Comparison of ENCODE assay signal across 24 mouse cellular contexts in genomic region chr9:15112008-15112407, GRCm38 (mm10). TPM values are rescaled to one million over a fixed set of nuclear protein-coding genes. Genes with fewer than 3 reads are reported as not detected.
DNase-seq lines count a peak whose midpoint lies in the region; ATAC-seq lines count a peak whose summit lies in the region.
"Had no signal": no experiment of that assay in that cellular context is flagged by ENCODE, and none has a peak within 500 bp of the region (broad histone marks: within the 10 kb centered on the region; RNA-seq: fewer than 3 reads in every experiment).

Hephl1 (minus strand) TSS chr9:15112108.

- peaks cover 3% of the 10 kb centered on the region; the same call in 1 of the 2 replicates for H3K4me1 ChIP-seq in brown adipose tissue, adult 24 weeks (ENCODE audit: control insufficient read depth, insufficient read depth, insufficient read length, low read length)
- no peaks in the 10 kb centered on the region for H3K4me1 ChIP-seq in forebrain, embryonic 13.5 days
- H3K4me1 ChIP-seq: embryonic facial prominence, embryonic 13.5 days; embryonic facial prominence, embryonic 15.5 days; forebrain, embryonic 15.5 days had no signal

- no peaks in the 10 kb centered on the region for H3K27me3 ChIP-seq in forebrain, embryonic 13.5 days
- H3K27me3 ChIP-seq: embryonic facial prominence, embryonic 13.5 days; embryonic facial prominence, embryonic 15.5 days; forebrain, embryonic 12.5 days; forebrain, embryonic 15.5 days had no signal

- H3K4me3 ChIP-seq in brown adipose tissue, adult 24 weeks (ENCODE audit: insufficient read depth, low read depth, low read length), result no peak within 1 kb of the TSS
- H3K4me3 ChIP-seq in forebrain, embryonic 13.5 days, result no peak within 1 kb of the TSS
- H3K4me3 ChIP-seq: embryonic facial prominence, embryonic 13.5 days; embryonic facial prominence, embryonic 15.5 days; erythroblast, embryonic 14.5 days; forebrain, embryonic 10.5 days; forebrain, embryonic 12.5 days; forebrain, embryonic 15.5 days had no signal

- DNase-seq in adrenal gland, adult 8-10 months, result peak; percentile 20
- no peak for DNase-seq in adrenal gland, postnatal 25 days
- peak; percentile 7 to 11 for DNase-seq in adrenal gland, postnatal 36 days
- DNase-seq in adrenal gland, postnatal 10 days, result no peak
- DNase-seq in right cerebral cortex, postnatal 10 days (ENCODE audit: low spot score in 2 of 2), result no peak
- DNase-seq: cerebellum, adult 11 months; cerebellum, adult 18-20 months; cerebellum, adult 8-10 months; cerebellum, adult 9-11 months; cerebellum, postnatal 14 days; cerebellum, postnatal 36 days; embryo, embryonic 11 days; forebrain, postnatal 0 days had no signal

- H3K27ac ChIP-seq in brown adipose tissue, adult 24 weeks (replicated peaks; ENCODE audit: low read depth, low read length), result peak within 1 kb of the TSS; percentile 56
- no peak within 1 kb of the TSS for H3K27ac ChIP-seq in forebrain, embryonic 13.5 days
- H3K27ac ChIP-seq: embryonic facial prominence, embryonic 13.5 days; embryonic facial prominence, embryonic 15.5 days; forebrain, embryonic 10.5 days; forebrain, embryonic 12.5 days; forebrain, embryonic 15.5 days had no signal

- WGBS in forebrain, embryonic 13.5 days, result 80% methylated on average over 5 of the region's 5 CpGs

- H3K9ac ChIP-seq in forebrain, embryonic 13.5 days, result no peak within 1 kb of the TSS
- H3K9ac ChIP-seq: embryonic facial prominence, embryonic 13.5 days; embryonic facial prominence, embryonic 15.5 days; forebrain, embryonic 12.5 days; forebrain, embryonic 15.5 days; forebrain, postnatal 0 days had no signal

- ATAC-seq in forebrain, embryonic 13.5 days, result no peak
- ATAC-seq: forebrain, embryonic 15.5 days; forebrain, postnatal 0 days had no signal

- no peaks in the 10 kb centered on the region for H3K36me3 ChIP-seq in forebrain, embryonic 13.5 days (ENCODE audit: poor library complexity, severe bottlenecking)
- H3K36me3 ChIP-seq: embryonic facial prominence, embryonic 13.5 days; embryonic facial prominence, embryonic 15.5 days; forebrain, embryonic 10.5 days; forebrain, embryonic 12.5 days; forebrain, embryonic 15.5 days had no signal

- no peaks in the 10 kb centered on the region for H3K9me3 ChIP-seq in forebrain, embryonic 13.5 days (replicated peaks)
- H3K9me3 ChIP-seq: embryonic facial prominence, embryonic 13.5 days; embryonic facial prominence, embryonic 15.5 days; forebrain, embryonic 10.5 days; forebrain, embryonic 12.5 days; forebrain, embryonic 15.5 days had no signal

- no peak within 1 kb of the TSS for H3K4me2 ChIP-seq in forebrain, embryonic 13.5 days
- H3K4me2 ChIP-seq: embryonic facial prominence, embryonic 13.5 days; embryonic facial prominence, embryonic 15.5 days; forebrain, embryonic 12.5 days; forebrain, embryonic 15.5 days had no signal

RNA-seq across cellular contexts. Expression of gene Hephl1, which starts in this region (rescaled TPM):
- total RNA-seq in adrenal gland, adult 8-10 months (2022), result 1 to 10 TPM in 3 of 4 experiments, under 1 TPM in 1; 0.15 to 1.6 (median 1.2) TPM
- total RNA-seq in adrenal gland, postnatal 25 days (2021), result 0.24 and 0.43 TPM in 2 replicates
- total RNA-seq in adrenal gland, postnatal 36 days (2021), result 1 to 10 TPM in 1 of 2 experiments, under 1 TPM in 1; 0.89 to 3.0 TPM
- total RNA-seq in adrenal gland, postnatal 10 days (2021), result under 1 TPM; 0.15 TPM
- 1.7 and 2.4 TPM in 2 replicates for polyA plus RNA-seq in brown adipose tissue, adult 24 weeks (2012; ENCODE audit: insufficient read depth, insufficient read length, missing spikeins)
- polyA plus RNA-seq in forebrain, embryonic 13.5 days (2015; fragmentation: Nextera tagmentation; extraction: Ambion mirVana), result not detected in 2 replicates
- total RNA-seq: common myeloid progenitor, adult 5-6 weeks; forebrain, postnatal 0 days; MEL had no signal
- polyA plus RNA-seq: embryonic facial prominence, embryonic 11.5 days; erythroblast, embryonic 14.5 days; forebrain, embryonic 10.5 days; forebrain, embryonic 12.5 days; forebrain, embryonic 15.5 days; forebrain, postnatal 0 days had no signal

Comparison
In these comparisons a context has a peak if more than half of its experiments do, and no peak if none do; other contexts are left out.
1. DNase-seq: peak in adrenal gland, adult 8-10 months (single experiment) and adrenal gland, postnatal 36 days (2 of 2); none in adrenal gland, postnatal 25 days (single experiment), adrenal gland, postnatal 10 days (single experiment) and right cerebral cortex, postnatal 10 days (0 of 2).